Mouse (Mus musculus): ENCODE measurements at regions not wholly inside any gene's neighbourhood (a gene's known extent, or its start where the extent isn't known, plus 50 kb on each side); places are given as distances from the start of the nearest gene placed in this dataset.

- TF ChIP-seq MAX (IDR thresholded peaks at IDR 0.05; ENCODE audit: low read length) (no peak), CTCF (IDR thresholded peaks at IDR 0.05 in 2 of 3, conservative IDR thresholded peaks at IDR 0.05 in 1 of 3; ENCODE audit: control insufficient read depth in 1 of 3, insufficient read depth in 1 of 3, low read depth in 2 of 3, low read length in 3 of 3, poor library complexity in 1 of 3, severe bottlenecking in 1 of 3) (no peak)
Observed at GRCm38 (mm10) chr1:137703882-137704281, 471.6 kb downstream of the Ptprc start.

Measured in MEL (cell line).